Mouse (Mus musculus) E14TG2a.4 (cell line): ENCODE data around the gene Ano10.

Experiments used
- CTCF ChIP-seq: conservative IDR thresholded peaks from 2 replicates; pipeline ENCODE4 v1.5.1; 2014; ENCODE audit warnings: low read length
- POU5F1 ChIP-seq: IDR thresholded peaks from 2 replicates; pipeline ENCODE4 v1.6.1; 2014; ENCODE audit warnings: low read length, borderline replicate concordance

GRCm38 (mm10) chr9:122138371-122139029, 155.7 kb downstream of the Ano10 start:
- TF ChIP-seq CTCF (no peak), POU5F1 (no peak)
